Mouse (Mus musculus) gonadal fat pad, adult 2 months (tissue): ENCODE data around the gene Btbd8. TPM values are rescaled to one million over a fixed set of nuclear protein-coding genes. Genes with fewer than 3 reads are reported as not detected.

Source experiments
- DNase-seq: peaks from one replicate; pipeline ENCODE4 v3.0.0-alpha.2; 2012; ENCODE audit warnings: low read depth
- polyA plus RNA-seq: library from polyadenylated mRNA; depleted of rRNA; stranded (reverse); fragments of >200 nt; gene quantifications from 2 replicates; pipeline ENCODE4 v1.2.3, GENCODE M21; 2012; rRNA removed

Gene Btbd8
- 1.5 and 1.8 TPM in 2 replicates for polyA plus RNA-seq

GRCm38 (mm10) chr5:107437464-107438281 lies at the start of gene Btbd8:
TSS of gene Btbd8 (plus strand) at chr5:107437997.
- no peak for DNase-seq

- no peak for DNase-seq
These were observed 48.4 kb upstream of the Btbd8 start for GRCm38 (mm10) chr5:107389373-107389772.

GRCm38 (mm10) chr5:107394437-107394836 lies 43.4 kb upstream of the Btbd8 start:
- DNase-seq = no peak

GRCm38 (mm10) chr5:107402436-107402835 lies 35.4 kb upstream of the Btbd8 start, which contains the start of gene Ephx4:
TSS of gene Ephx4 (plus strand) at chr5:107402736.
- DNase-seq = no peak

GRCm38 (mm10) chr5:107403011-107403946 lies 34.5 kb upstream of the Btbd8 start:
- DNase-seq = no peak

GRCm38 (mm10) chr5:107403947-107404684 lies 33.7 kb upstream of the Btbd8 start:
- no peak for DNase-seq

GRCm38 (mm10) chr5:107405361-107405760 lies 32.4 kb upstream of the Btbd8 start:
- no peak for DNase-seq

- DNase-seq = no peak
These were observed 27.5 kb upstream of the Btbd8 start for GRCm38 (mm10) chr5:107410305-107410704.

- no peak for DNase-seq
These were observed 26.5 kb upstream of the Btbd8 start for GRCm38 (mm10) chr5:107411326-107411725.

GRCm38 (mm10) chr5:107412285-107412684 lies 25.5 kb upstream of the Btbd8 start:
- no peak for DNase-seq

GRCm38 (mm10) chr5:107415098-107415497 lies 22.7 kb upstream of the Btbd8 start:
- DNase-seq = no peak

GRCm38 (mm10) chr5:107421676-107422075 lies 16.1 kb upstream of the Btbd8 start:
- no peak for DNase-seq

GRCm38 (mm10) chr5:107431249-107431648 lies 6.5 kb upstream of the Btbd8 start, which contains the start of gene Lpcat2b:
TSS of gene Lpcat2b (plus strand) at chr5:107431549.
- no peak for DNase-seq

- DNase-seq = no peak
These were observed 3.8 kb upstream of the Btbd8 start for GRCm38 (mm10) chr5:107434001-107434400.

DNA sequence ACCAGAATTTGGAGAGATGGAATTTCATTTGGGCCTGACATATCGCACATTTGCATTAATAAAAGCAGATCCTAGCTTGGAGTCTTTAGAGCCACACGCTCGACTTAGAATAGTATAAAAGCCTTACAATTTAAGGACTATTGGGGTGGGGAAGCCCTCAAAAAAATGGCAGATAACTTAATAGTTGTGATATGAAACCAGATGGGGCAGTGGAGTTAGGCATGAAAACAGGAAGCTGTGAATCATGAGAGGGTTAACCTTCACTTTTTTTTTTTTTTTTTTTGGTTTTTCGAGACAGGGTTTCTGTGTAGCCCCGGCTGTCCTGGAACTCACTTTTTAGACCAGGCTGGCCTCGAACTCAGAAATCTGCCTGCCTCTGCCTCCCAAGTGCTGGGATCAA lies 1.6 kb upstream of the Btbd8 start:
- no peak for DNase-seq

- DNase-seq = no peak
These were observed 1.1 kb upstream of the Btbd8 start for GRCm38 (mm10) chr5:107436587-107437209.

- DNase-seq = no peak
These were observed 556 bp downstream of the Btbd8 start for GRCm38 (mm10) chr5:107438353-107438752.

GRCm38 (mm10) chr5:107441881-107442280 lies 4.1 kb downstream of the Btbd8 start:
- DNase-seq = no peak

DNA sequence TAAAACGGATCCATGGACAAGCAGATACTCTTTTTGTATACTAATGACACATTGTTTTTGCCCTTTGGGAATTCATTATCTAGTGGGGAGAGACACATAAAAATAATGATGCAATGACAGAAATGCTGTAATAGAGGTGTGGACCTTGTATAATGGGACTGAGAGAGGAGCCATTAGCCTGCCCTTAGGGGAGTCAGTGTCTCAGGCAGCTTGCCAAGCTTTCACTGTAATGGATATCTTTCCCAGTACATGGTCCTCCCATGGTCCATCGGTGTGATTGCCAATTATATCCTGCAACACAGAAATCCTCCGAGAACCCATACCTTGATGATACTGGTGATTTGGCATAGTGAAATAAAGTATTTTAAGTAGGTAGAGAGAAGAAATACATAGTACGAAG lies 6.5 kb downstream of the Btbd8 start:
- no peak for DNase-seq

DNA sequence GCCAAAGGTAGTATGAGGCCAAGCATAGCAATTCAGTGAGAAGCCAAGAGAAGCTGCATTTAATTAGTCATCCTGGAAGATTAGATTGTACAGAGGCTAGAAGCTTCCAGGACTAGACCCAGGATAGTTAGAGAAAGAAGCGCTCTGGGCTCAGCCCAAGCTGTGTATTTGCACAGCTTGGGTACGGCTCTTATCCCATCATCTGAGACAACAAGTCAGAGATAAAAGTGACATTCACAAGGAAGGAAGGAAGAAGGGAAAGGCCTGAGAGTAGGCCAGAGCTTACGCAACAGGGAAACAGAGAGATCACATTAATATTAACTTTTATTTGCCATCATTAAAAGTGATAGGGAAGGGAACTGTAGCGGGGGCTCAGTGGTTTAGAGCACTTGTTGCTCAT lies 10.2 kb downstream of the Btbd8 start:
- DNase-seq = no peak

GRCm38 (mm10) chr5:107448784-107449183 lies 11.0 kb downstream of the Btbd8 start:
- no peak for DNase-seq
